Comparison of ENCODE assay signal across 14 mouse cellular contexts in the genomic region with DNA sequence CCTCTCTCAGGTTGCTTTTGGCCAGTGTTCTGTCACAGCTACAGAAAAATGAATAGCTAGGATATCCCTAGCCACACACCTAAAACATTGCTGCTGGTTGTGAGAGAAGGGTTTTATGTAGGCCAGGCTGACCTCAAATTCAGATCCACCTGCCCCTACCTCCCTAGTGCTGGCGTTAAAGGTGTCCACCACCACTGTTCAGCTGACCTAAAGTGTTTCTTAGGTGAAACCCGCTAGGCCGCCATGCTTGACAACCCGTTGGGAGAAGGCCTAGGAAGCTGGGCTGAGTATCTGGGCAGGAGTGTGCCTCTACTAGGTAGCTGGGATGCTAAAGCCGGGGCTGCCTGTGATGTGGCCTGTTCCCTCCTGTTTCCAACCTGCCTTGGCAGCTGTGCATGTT. TPM values are rescaled to one million over a fixed set of nuclear protein-coding genes. Genes with fewer than 3 reads are reported as not detected.
A peak's percentile ranks its signal among the peaks of the same experiment; 100 is the strongest.
DNase-seq lines count a peak whose midpoint lies in the region; ATAC-seq and TF ChIP-seq lines count a peak whose summit lies in the region.
"Had no signal": no experiment of that assay in that cellular context is flagged by ENCODE, and none has a peak within 500 bp of the region (broad histone marks: within the 10 kb centered on the region; RNA-seq: fewer than 3 reads in every experiment).

No protein-coding gene starts in this region.

- dilution Hi-C loops in CH12.LX (cut with MboI; ENCODE audit: extremely low pct_ligation_motif_present, extremely low pct_unique_long_range_greater_than_20kb, low sequenced_read_pairs) = no loop called here

- no peak overlapping the region for H3K9ac ChIP-seq in intestine, embryonic 15.5 days
- H3K9ac ChIP-seq in intestine, postnatal 0 days (ENCODE audit: low read depth, low read length) = no peak overlapping the region
- peak overlapping the region; percentile 22; the same call in 1 of the 2 replicates for H3K9ac ChIP-seq in liver, embryonic 13.5 days
- H3K9ac ChIP-seq in liver, postnatal 0 days (replicated peaks) = no peak overlapping the region
- no peak overlapping the region for H3K9ac ChIP-seq in CH12.LX (ENCODE audit: insufficient read depth, low read depth)
- H3K9ac ChIP-seq: forebrain, embryonic 13.5 days; forebrain, postnatal 0 days; heart, embryonic 15.5 days; hindbrain, embryonic 13.5 days had no signal

- no peak overlapping the region for H3K4me3 ChIP-seq in intestine, embryonic 15.5 days (replicated peaks)
- no peak overlapping the region for H3K4me3 ChIP-seq in intestine, postnatal 0 days (ENCODE audit: low read depth, low read length)
- H3K4me3 ChIP-seq in liver, embryonic 13.5 days (replicated peaks) = no peak overlapping the region
- no peak overlapping the region for H3K4me3 ChIP-seq in liver, postnatal 0 days (ENCODE audit: low read depth, low read length)
- no peak overlapping the region for H3K4me3 ChIP-seq in CH12.LX (replicated peaks in 1 of 3; ENCODE audit: low read depth in 2 of 3, low read length in 2 of 3, poor library complexity in 1 of 3)
- H3K4me3 ChIP-seq: embryonic facial prominence, embryonic 10.5 days; forebrain, embryonic 13.5 days; heart, embryonic 15.5 days; hindbrain, embryonic 13.5 days had no signal

- no peaks in the 10 kb centered on the region for H3K27me3 ChIP-seq in intestine, embryonic 15.5 days (replicated peaks)
- H3K27me3 ChIP-seq in intestine, postnatal 0 days (replicated peaks; ENCODE audit: control insufficient read depth, insufficient read depth, low read length) = no peaks in the 10 kb centered on the region
- H3K27me3 ChIP-seq in liver, embryonic 13.5 days = peaks cover 7% of the 10 kb centered on the region; the same call in 1 of the 2 replicates
- H3K27me3 ChIP-seq in liver, postnatal 0 days (ENCODE audit: insufficient read depth, low read length) = no peaks in the 10 kb centered on the region
- H3K27me3 ChIP-seq in CH12.LX (replicated peaks) = no peaks in the 10 kb centered on the region
- H3K27me3 ChIP-seq: forebrain, embryonic 13.5 days; heart, embryonic 15.5 days; hindbrain, embryonic 13.5 days had no signal

- ATAC-seq in intestine, embryonic 15.5 days = peak; percentile 16; the same call in 1 of the 2 replicates
- no peak for ATAC-seq in intestine, postnatal 0 days
- peak; percentile 21; the same call in 1 of the 2 replicates for ATAC-seq in liver, embryonic 13.5 days (ENCODE audit: low read depth)
- ATAC-seq in liver, postnatal 0 days = no peak
- peak; percentile 10; the same call in 1 of the 2 replicates for ATAC-seq in granulocyte monocyte progenitor cell, adult 5-6 weeks (replicated peaks; ENCODE audit: poor library complexity, severe bottlenecking)
- no peak for ATAC-seq in CD4-positive, CD25-positive, alpha-beta regulatory T cell, adult 4 months

- no peak for TF ChIP-seq EP300 in liver, postnatal 0 days (IDR thresholded peaks at IDR 0.05; ENCODE audit: low read depth)
- no peak for TF ChIP-seq EP300 in CH12.LX (IDR thresholded peaks at IDR 0.05; ENCODE audit: low read length)

- H3K36me3 ChIP-seq in intestine, embryonic 15.5 days = peaks cover 3% of the 10 kb centered on the region; the same call in 1 of the 2 replicates
- H3K36me3 ChIP-seq in intestine, postnatal 0 days (ENCODE audit: control insufficient read depth, insufficient read depth) = peaks cover 19% of the 10 kb centered on the region
- H3K36me3 ChIP-seq in liver, embryonic 13.5 days = peaks cover 35% of the 10 kb centered on the region
- peaks cover 31% of the 10 kb centered on the region for H3K36me3 ChIP-seq in liver, postnatal 0 days (replicated peaks; ENCODE audit: insufficient read depth, low read length)
- H3K36me3 ChIP-seq in CH12.LX (replicated peaks in 1 of 2; ENCODE audit: control insufficient read depth in 1 of 2, insufficient read depth in 1 of 2, low read length in 1 of 2) = peaks cover 27 to 29% of the 10 kb centered on the region in 2 experiments

- TF ChIP-seq CTCF in intestine, postnatal 0 days (IDR thresholded peaks at IDR 0.05; ENCODE audit: low read depth) = no peak
- TF ChIP-seq CTCF in liver, postnatal 0 days (IDR thresholded peaks at IDR 0.05; ENCODE audit: low read depth) = no peak
- no peak for TF ChIP-seq CTCF in CH12.LX (conservative IDR thresholded peaks at IDR 0.05 in 1 of 2, IDR thresholded peaks at IDR 0.05 in 1 of 2; ENCODE audit: low read depth in 2 of 2, low read length in 2 of 2)

- no peak for TF ChIP-seq RAD21 in CH12.LX (IDR thresholded peaks at IDR 0.05; ENCODE audit: low read depth, low read length)

- no peak overlapping the region for H3K27ac ChIP-seq in intestine, embryonic 15.5 days
- H3K27ac ChIP-seq in intestine, postnatal 0 days (ENCODE audit: low read depth, low read length) = no peak overlapping the region
- H3K27ac ChIP-seq in liver, embryonic 13.5 days = peak overlapping the region; percentile 78
- no peak overlapping the region for H3K27ac ChIP-seq in liver, postnatal 0 days (ENCODE audit: low read depth)
- H3K27ac ChIP-seq in CH12.LX (ENCODE audit: insufficient read depth, low read depth) = peak overlapping the region; percentile 42
- H3K27ac ChIP-seq: embryonic facial prominence, embryonic 10.5 days; forebrain, embryonic 13.5 days; heart, embryonic 15.5 days; hindbrain, embryonic 13.5 days; hindbrain, postnatal 0 days had no signal

- 77% methylated on average over 5 of the region's 5 CpGs for WGBS in intestine, embryonic 15.5 days
- 72% methylated on average over 5 of the region's 5 CpGs for WGBS in intestine, postnatal 0 days
- 80% methylated on average over 5 of the region's 5 CpGs for WGBS in liver, embryonic 13.5 days (ENCODE audit: insufficient replicate concordance)
- 74% methylated on average over 5 of the region's 5 CpGs for WGBS in liver, postnatal 0 days (ENCODE audit: insufficient replicate concordance)

- peaks cover under 1% of the 10 kb centered on the region; the same call in 1 of the 2 replicates for H3K79me2 ChIP-seq in CH12.LX (replicated peaks; ENCODE audit: control insufficient read depth, extremely low read depth, insufficient read depth, poor library complexity, severe bottlenecking)

- 0 out of 2 replicates have a peak, but pooled peaks cover 2% of the 10 kb centered on the region for H3K4me1 ChIP-seq in intestine, embryonic 15.5 days (replicated peaks)
- H3K4me1 ChIP-seq in intestine, postnatal 0 days (replicated peaks; ENCODE audit: control insufficient read depth, insufficient read depth, low read length) = no peaks in the 10 kb centered on the region
- H3K4me1 ChIP-seq in liver, embryonic 13.5 days (replicated peaks) = peaks cover 54% of the 10 kb centered on the region
- peaks cover 5% of the 10 kb centered on the region; the same call in 1 of the 2 replicates for H3K4me1 ChIP-seq in liver, postnatal 0 days (ENCODE audit: insufficient read depth)
- peaks cover 9 to 55% of the 10 kb centered on the region in 2 experiments for H3K4me1 ChIP-seq in CH12.LX (ENCODE audit: control insufficient read depth in 1 of 2, insufficient read depth in 2 of 2)

- no peak for TF ChIP-seq POLR2A in CH12.LX (IDR thresholded peaks at IDR 0.05; ENCODE audit: low read depth, low read length)

- DNase-seq in liver, embryonic 13.5 days = no peak
- DNase-seq in liver, postnatal 0 days = no peak
- DNase-seq in CH12.LX (ENCODE audit: extremely low read depth) = no peak

- in situ Hi-C loops in CH12.LX (cut with MboI; ENCODE audit: low pct_ligation_motif_present, low pct_unique_long_range_greater_than_20kb, low sequenced_read_pairs) = loop anchor here (5.0 kb wide), 2 partner anchors 186 to 239 kb away; no protein-coding TSS in a partner anchor

- H3K4me2 ChIP-seq in intestine, embryonic 15.5 days (replicated peaks) = no peak overlapping the region
- H3K4me2 ChIP-seq in intestine, postnatal 0 days (replicated peaks; ENCODE audit: low read depth) = no peak overlapping the region
- no peak overlapping the region for H3K4me2 ChIP-seq in liver, embryonic 13.5 days
- H3K4me2 ChIP-seq in liver, postnatal 0 days (ENCODE audit: low read depth, low read length) = no peak overlapping the region
- no peak overlapping the region for H3K4me2 ChIP-seq in CH12.LX (ENCODE audit: insufficient read depth, low read depth, poor library complexity, severe bottlenecking)
- H3K4me2 ChIP-seq: forebrain, embryonic 13.5 days; heart, embryonic 11.5 days; heart, embryonic 15.5 days; hindbrain, embryonic 13.5 days had no signal

- no peaks in the 10 kb centered on the region for H3K9me3 ChIP-seq in intestine, embryonic 15.5 days
- H3K9me3 ChIP-seq in intestine, postnatal 0 days (ENCODE audit: control insufficient read depth) = no peaks in the 10 kb centered on the region
- H3K9me3 ChIP-seq in liver, embryonic 13.5 days (replicated peaks) = no peaks in the 10 kb centered on the region
- no peaks in the 10 kb centered on the region for H3K9me3 ChIP-seq in liver, postnatal 0 days (ENCODE audit: low read length)
- H3K9me3 ChIP-seq in CH12.LX (replicated peaks; ENCODE audit: low read length) = no peaks in the 10 kb centered on the region
- H3K9me3 ChIP-seq: embryonic facial prominence, embryonic 10.5 days; forebrain, embryonic 13.5 days; heart, embryonic 15.5 days; hindbrain, embryonic 13.5 days had no signal

TF ChIP-seq in CH12.LX, 34 proteins besides CTCF, POLR2A, EP300 and RAD21 (continues in another document):
- TF ChIP-seq MAFK (IDR thresholded peaks at IDR 0.05; ENCODE audit: insufficient replicate concordance, low read length) = no peak
- no peak for TF ChIP-seq MYC (IDR thresholded peaks at IDR 0.05; ENCODE audit: low read depth, low read length)
- TF ChIP-seq PAX5 (IDR thresholded peaks at IDR 0.05; ENCODE audit: low read length) = no peak
- no peak for TF ChIP-seq TBP (conservative IDR thresholded peaks at IDR 0.05; ENCODE audit: low read depth, low read length)
- no peak for TF ChIP-seq ZNF384 (IDR thresholded peaks at IDR 0.05; ENCODE audit: low read depth, low read length)
- TF ChIP-seq CHD2 (IDR thresholded peaks at IDR 0.05; ENCODE audit: low read length) = no peak
- no peak for TF ChIP-seq NELFE (IDR thresholded peaks at IDR 0.05; ENCODE audit: low read depth, low read length)
- TF ChIP-seq ELF1 (IDR thresholded peaks at IDR 0.05; ENCODE audit: low read depth, low read length) = no peak
- TF ChIP-seq USF1 (IDR thresholded peaks at IDR 0.05; ENCODE audit: low read depth, low read length) = no peak

RNA-seq across cellular contexts. Expression of a gene that starts 9.0 kb away (rescaled TPM):
- 203 and 216 TPM in 2 replicates for polyA plus RNA-seq in intestine, embryonic 15.5 days (2015; fragmentation: Nextera tagmentation; extraction: Ambion mirVana)
- polyA plus RNA-seq in intestine, postnatal 0 days (2015; fragmentation: Nextera tagmentation; extraction: Ambion mirVana) = 86.7 and 87.8 TPM in 2 replicates
- 465 and 535 TPM in 2 replicates for polyA plus RNA-seq in liver, embryonic 13.5 days (2015; fragmentation: Nextera tagmentation; extraction: Ambion mirVana)
- polyA plus RNA-seq in liver, postnatal 0 days (2015; fragmentation: Nextera tagmentation; extraction: Ambion mirVana) = 158 and 161 TPM in 2 replicates
- total RNA-seq in CH12.LX (2012; rRNA removed) = 1,757 and 1,839 TPM in 2 replicates
- total RNA-seq in CH12.LX (2014; rRNA removed) = 2,455 and 2,545 TPM in 2 replicates
- 2,544 and 2,567 TPM in 2 replicates for polyA plus RNA-seq in CH12.LX (2012; ENCODE audit: insufficient read length, low read depth)
- 145 and 151 TPM in 2 replicates for total RNA-seq in granulocyte monocyte progenitor cell, adult 5-6 weeks (2014; fragmentation: Nextera tagmentation)
- total RNA-seq in granulocyte monocyte progenitor cell, adult 5-6 weeks (2017) = 379 and 430 TPM in 2 replicates
- 10 to 100 TPM; 16.6 to 23.3 TPM for polyA plus RNA-seq in CD4-positive, CD25-positive, alpha-beta regulatory T cell, adult 4 months (2017; shearing (Covaris generic))

Comparison
In these comparisons a context has a peak if more than half of its experiments do, and no peak if none do; other contexts are left out.
1. ATAC-seq: peak in intestine, embryonic 15.5 days (single experiment), liver, embryonic 13.5 days (single experiment) and granulocyte monocyte progenitor cell, adult 5-6 weeks (single experiment); none in intestine, postnatal 0 days (single experiment), liver, postnatal 0 days (single experiment) and CD4-positive, CD25-positive, alpha-beta regulatory T cell, adult 4 months (single experiment).
2. H3K27ac ChIP-seq: peak in liver, embryonic 13.5 days (single experiment) and CH12.LX (single experiment); none in intestine, embryonic 15.5 days (single experiment), intestine, postnatal 0 days (single experiment) and liver, postnatal 0 days (single experiment).